Mouse (Mus musculus) CH12.LX (cell line): ENCODE results near the gene Syne3.

Experiments used
- CTCF ChIP-seq, 2 experiments: IDR thresholded peaks in 1 of 2; conservative IDR thresholded peaks in 1 of 2; 2 replicates each; pipeline ENCODE4 v1.5.1; 2011 to 2012; ENCODE audit warnings: low read depth in 2 of 2, low read length in 2 of 2, improper control_type of control experiment in 1 of 2, inconsistent platforms in 1 of 2, mild to moderate bottlenecking in 1 of 2, moderate library complexity in 1 of 2
- NELFE ChIP-seq: IDR thresholded peaks from 2 replicates; pipeline ENCODE4 v1.6.1; 2011; ENCODE audit warnings: low read depth, low read length, improper control_type of control experiment
- POLR2A ChIP-seq: IDR thresholded peaks from 2 replicates; pipeline ENCODE4 v1.6.1; 2011; ENCODE audit warnings: low read depth, mild to moderate bottlenecking, improper control_type of control experiment, low read length

DNA sequence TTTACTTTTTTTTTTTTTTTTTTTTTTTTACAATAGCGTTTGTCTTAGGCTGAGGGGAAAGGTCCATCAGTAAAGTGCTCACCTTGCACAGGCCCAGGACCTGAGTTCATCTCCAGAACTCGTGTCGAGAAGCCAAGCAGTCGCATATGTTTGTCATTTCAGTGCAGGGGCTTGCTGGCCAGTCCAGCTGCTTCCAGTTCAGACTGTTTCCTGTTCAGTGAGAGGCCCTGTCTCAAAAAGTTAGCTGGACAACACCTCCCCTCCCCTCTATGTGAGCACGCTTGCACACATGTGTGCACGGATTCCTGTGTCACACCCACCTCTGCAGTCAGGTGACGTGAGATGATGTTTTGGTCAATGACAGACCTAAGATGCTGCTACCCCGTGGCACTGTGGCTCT, 119.5 kb downstream of the Syne3 start:
- TF ChIP-seq NELFE (no peak), CTCF (conservative IDR thresholded peaks at IDR 0.05 in 1 of 2, IDR thresholded peaks at IDR 0.05 in 1 of 2; ENCODE audit: low read depth in 2 of 2, low read length in 2 of 2) (no peak), POLR2A (no peak)
